Mouse (Mus musculus) monocyte, adult 2 months (primary cell): Measurements from ENCODE around the gene Zbtb22.

Source experiments
- DNase-seq, 2 experiments: peaks; one replicate each; pipeline ENCODE4 v3.0.0; 2022; ENCODE audit warnings: low spot score in 2 of 2, low read depth in 1 of 2

Zbtb22 gene

DNA sequence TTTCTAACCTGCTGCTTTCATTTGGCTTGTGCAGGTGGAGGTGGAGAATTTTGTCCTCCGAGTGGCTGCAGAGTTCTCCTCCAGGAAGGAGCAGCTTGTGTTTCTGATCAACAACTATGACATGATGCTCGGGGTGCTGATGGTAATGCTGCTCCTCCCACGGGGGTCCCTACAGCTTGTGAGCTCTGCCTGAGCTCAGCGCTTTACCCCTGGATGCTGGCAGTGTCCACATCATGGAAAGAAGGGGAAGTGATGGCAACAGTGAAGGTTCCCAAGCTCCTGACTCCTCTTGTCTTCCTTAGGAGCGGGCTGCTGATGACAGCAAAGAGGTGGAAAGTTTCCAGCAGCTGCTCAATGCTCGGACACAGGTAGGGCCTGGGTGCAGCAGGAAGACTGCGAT, 47.2 kb downstream of the Zbtb22 start:
- DNase-seq: no peak

DNA sequence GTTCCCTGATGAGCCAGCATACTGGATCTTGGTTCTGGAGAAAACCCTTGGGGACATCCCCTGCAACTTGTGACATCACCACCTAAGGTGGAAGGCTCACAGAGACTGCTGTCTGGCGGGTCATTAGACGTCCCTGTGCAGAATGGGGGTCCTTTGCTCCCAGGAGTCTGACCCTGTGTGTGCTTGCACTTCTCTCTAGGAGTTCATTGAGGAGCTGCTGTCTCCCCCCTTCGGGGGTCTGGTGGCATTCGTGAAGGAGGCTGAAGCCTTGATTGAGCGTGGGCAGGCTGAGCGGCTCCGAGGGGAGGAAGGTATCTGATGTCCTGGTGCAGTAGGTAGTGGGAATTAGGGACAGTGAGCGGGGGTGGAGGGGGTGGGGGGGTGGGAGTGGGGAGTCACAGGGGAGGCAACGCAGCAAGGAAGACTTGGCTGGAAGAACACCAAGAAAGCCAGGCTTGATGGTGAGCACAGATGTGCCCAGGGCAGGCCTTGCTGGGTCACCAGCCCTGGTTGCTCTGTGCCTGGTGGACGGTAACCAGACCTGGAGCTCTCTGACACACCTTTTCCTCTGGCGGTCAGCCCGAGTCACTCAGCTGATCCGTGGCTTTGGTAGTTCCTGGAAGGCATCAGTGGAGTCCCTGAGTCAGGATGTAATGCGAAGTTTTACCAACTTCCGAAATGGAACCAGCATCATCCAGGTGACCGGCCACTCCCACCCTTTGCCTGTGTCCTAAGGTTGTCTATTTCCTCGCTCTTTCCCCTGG, 49.6 kb downstream of the Zbtb22 start:
- no peak for DNase-seq

DNA sequence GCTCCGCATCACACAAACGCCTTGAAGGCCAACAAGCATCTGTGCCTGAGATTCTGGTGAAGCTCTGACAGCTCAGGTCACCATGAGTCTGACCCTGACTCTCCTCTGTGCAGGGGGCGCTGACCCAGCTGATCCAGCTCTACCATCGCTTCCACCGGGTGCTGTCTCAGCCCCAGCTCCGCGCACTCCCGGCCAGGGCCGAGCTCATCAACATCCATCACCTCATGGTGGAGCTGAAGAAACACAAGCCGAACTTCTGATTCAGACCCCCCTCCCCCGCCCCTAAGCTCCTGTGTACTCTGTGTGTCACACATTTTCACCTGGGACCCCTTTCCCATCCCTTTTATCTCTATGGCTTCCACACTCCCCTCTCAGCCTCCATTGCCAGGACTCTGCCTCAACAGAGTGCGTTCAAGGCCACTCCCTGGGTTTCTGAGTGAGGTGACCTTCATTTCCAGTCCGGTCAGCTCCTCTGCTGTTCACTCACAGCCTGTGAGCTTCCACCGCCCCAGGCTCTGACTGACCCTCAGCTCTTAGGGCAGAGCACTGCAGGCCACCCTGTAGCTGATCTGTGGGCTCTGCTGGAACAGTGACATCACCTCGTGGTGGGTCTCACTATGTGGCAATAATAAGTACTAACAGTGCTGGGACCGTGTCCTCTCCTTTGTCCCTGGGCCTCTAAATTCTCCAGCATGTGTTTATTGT, 50.3 kb downstream of the Zbtb22 start:
- DNase-seq: no peak

DNA sequence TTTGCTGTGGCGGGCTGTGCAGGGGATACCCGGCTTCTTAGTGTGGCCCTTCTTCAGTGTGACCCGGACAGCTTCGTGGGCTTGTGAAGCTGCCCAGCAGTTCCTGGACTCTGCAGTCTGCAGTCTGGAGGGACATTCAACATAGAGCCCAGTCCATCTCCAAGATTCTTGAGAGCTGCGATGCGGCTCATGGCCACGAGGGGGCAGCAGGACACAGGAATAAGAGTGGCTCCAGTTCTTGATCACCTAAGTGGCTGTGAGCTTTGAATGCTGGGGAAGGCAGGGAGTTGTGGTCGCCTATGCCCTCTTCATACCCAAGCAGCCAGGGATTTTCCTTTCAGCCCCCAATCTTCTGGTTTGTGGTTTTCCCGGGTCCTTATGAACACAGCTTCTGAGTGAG, 52.8 kb downstream of the Zbtb22 start:
- peak in 1 of 2 experiments; percentile 74 for DNase-seq
